Mouse (Mus musculus) skeletal muscle tissue, adult 2 months (tissue): ENCODE measurements around the gene Pla2g4c.
"Not testable (repeated sequence)": the region's sequence is repeated elsewhere in the genome, so short reads cannot be mapped to it uniquely, and the experiment has no call there.

Experiments
- DNase-seq: peaks from one replicate; pipeline ENCODE4 v3.0.0-alpha.2; 2012; ENCODE audit warnings: low read depth, low spot score

Gene Pla2g4c

DNA sequence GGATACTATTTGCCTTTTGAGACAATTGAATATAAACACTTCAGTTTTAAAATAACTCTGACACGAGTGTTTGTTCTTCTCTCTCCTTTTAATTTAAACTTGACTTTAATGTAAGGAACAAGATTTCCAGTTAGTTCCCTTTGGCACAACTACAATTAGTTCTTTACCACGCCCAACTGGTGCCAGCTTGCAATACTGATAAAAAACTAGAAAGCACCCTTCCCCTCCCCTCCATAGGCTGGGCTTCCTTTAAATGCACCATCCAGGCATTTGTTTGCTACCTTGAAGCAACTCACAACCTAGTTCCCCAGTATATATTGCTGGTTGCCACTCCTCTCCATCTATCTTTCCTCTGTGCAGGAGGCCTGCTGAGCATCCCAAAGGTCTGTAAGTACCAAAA is at the start of gene Pla2g4c:
Pla2g4c (plus strand) TSS at position 340 of the 400 bp plus-strand sequence.
- DNase-seq = no peak

DNA sequence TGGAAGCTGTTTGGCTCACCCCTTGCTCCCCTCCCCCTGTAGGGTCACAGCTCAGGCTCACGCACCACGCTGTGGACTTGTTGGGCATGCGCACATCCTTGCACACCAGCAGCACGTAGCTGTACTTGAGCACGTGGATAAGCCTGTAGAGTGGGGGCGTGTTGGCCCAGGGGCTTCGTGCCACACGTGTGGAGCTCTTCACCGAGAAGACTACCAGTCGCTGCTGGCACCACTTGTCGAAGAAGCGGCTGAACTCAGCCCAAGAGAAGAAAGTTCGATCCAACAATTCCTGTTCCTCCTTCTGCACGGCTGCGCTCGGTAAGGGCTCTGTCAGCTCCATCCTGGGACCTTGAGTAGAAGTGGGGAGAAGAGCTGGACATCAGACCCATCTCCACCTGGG is 47.4 kb upstream of the Pla2g4c start, which contains the start of gene Lig1:
Lig1 (plus strand) TSS at position 203 of the 400 bp plus-strand sequence.
- DNase-seq = no peak

DNA sequence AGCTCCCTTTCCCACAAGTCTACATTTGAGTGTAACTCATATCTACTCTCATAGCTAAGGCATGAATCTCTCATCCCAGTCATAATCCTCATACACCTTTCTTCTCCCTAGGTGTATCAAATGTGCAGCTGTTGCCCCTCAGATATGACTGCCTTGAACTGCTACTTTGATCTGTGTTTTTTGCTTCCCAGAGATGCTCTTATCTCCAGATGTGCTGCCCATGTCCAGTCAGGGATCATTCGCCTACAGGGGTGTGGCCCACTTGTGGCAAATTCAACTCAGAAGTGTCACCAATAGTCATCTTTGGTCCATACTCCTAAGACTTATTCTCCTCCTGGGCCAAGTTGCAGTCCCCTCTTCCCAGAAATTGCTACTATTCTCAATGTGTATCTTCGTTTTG is 46.6 kb upstream of the Pla2g4c start:
- DNase-seq = no peak

DNA sequence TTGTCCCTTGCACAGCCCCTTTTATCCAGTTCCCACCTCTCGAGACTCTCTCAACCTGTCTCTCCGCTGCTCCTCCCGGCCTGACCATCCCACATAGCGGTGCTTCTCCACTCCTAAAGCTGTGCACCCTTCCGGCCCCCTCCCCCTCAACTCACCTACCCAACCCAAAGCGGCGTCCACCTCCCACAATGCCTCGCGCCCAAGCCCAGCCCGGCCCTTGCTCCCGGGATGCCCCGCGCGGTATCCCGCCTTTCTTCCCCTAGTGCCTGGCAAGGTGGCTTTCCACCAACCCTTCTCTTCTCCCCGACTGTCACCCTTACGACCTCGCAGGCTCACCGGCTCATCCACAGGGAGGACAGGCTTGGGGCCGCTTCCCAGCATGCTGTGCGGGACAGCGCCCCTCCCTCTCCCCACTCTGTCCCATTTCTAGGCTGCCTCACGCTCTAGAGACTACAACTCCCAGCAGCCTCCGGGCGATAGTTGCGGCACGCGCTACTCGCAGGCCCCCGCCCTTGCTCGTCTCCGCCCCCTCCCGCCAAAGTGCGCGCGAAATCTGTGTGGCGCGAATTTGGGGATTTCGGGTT is 46.1 kb upstream of the Pla2g4c start, which contains the start of gene Zswim9:
Zswim9 (minus strand) TSS at position 414 of the 584 bp plus-strand sequence.
- peak; percentile 70 for DNase-seq

DNA sequence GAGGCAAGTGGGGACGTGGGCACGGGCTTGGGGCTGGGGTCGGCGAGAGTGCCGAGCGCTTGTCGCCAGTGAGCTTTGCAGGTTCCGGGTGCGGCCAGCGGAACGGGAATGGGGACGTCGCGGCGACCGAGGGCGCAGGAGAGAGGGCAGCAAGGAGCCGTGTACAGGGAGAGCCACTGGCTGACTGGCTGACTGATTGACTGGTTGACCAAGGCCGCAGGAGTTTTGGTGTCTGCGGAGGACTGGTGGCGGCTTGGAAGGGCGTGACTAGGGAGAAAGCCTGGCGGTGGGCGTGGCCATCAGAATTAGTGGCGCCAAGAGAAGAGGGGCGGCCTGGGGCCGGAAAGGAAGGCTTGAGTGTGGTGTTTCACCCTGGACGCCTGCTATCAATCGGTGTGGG is 45.5 kb upstream of the Pla2g4c start:
- not testable (repeated sequence) for DNase-seq

DNA sequence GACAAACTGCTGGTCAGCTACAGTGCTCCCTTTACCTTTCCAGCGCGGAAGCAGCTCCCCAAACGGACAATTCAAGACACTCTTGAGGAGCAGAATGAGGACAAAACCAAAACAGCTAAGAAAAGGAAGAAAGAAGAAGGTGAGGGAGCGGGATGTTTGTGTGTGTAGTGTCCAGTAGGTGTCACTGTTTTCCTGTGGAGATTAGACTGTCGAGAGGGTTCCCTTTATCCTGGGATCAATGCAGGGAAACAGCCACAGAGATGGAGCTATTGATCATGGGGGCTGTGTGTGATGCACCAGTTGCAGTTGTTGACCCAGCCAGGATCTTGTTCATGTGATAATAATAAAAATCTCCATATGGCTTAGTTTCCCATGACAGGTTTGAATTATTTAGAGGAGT is 35.8 kb upstream of the Pla2g4c start:
- no peak for DNase-seq

DNA sequence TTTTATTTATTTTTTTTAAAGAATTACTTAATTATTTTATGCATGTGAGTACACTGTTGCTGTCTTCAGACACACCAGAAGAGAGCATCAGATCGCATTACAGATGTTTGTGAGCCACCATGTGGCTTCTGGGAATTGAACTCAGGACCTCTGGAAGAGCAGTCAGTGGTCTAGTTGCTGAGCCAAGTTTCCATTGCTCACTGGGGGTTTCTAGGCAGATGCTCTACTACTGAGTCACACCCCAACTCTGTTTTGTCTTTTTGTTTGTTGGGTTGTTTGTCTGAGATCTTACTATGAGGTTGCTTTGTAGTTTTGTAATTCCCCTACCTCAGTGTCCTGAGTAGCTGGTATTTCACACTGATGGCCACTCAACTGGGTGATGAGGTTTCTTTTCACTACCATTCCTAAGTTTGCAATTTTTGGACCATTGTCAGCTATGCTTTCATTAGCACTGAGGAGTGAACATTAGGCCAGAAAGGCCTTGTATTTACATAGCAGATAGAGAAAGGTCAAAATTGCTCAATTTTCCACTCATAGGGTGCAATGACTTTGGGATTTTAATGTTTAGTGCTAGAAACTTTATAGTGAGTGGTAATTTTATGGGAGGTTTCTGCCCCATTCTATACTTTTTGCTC is 34.3 kb upstream of the Pla2g4c start:
- DNase-seq = no peak

DNA sequence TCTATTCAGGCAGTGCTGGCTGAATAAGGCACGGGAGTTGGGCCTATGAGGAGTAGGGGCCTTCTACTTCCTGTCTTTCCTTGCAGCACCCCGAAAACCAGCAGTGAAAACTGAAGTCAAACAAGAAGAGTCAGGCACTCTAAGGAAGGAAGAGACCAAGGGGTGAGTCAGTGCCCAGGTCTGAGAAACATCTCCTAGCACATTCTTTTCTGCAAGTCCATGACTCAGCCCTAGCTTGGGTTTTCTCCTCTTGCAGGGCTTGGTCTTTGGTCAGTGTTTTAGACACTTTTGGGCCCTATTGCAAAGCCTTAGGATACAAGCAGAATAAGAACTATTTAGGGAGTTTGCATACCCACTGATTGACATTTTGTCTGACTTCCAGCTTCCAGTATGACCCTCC is 33.1 kb upstream of the Pla2g4c start:
- no peak for DNase-seq

DNA sequence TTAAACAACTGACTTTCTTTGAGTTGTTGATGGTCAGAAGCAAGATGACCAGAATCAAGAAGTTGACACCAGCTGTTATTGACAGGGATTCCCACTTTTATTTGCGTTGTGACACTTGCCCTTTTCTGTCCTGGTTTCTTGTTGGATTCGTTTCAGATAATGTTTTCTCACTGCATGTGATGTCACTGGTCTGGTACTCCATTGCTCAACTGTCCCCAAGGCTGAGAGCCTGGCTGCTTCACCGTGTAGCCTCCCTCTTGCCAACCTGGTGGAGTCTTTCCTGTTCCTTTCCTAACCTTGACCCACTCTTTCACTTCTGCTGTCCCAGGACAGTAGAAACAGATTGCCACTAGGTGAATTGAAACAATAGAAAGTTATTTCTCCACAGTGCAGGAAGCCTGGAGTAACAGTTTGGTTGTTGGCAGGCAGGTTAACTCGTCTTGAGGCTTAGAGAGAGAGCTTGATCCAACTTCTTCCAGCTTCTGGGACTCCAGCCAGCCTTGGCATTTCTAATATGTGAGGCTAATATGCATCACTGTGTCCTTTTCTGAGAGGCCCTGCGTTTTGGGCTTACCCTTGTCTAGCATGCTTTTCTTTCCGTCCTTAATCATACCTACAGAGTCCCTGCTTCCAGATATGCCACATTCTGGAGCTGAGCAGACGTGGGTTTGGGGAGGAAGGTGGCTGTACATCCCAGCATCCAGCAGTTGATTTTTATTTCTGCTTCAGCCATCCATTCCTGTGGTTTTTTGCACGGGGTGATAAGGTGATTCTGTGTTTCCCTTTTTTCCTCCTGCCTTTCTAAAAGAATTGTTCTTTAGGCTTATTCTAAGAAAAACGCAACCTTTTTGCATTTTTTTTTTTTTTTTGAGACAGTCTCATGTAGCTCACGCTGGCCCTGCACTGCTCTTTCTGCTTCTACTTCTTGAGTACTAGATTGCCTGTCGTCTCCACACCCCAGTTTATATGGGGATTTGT is 30.3 kb upstream of the Pla2g4c start:
- DNase-seq = no peak

DNA sequence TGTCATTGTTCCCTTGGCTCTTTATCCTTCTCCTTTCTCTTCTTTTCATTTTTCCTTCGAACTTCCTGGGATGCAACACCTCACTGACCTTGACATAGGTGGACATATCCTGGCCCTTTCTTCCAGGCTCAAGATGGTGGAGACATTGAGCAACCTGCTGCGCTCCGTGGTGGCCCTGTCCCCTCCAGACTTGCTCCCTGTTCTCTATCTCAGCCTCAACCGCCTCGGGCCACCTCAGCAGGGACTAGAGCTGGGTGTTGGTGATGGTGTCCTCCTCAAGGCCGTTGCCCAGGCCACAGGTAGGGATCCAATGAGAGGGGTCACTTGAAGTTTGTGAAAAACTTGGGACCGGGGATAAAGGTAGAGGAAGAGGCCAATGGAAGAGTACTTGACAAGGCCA is 29.2 kb upstream of the Pla2g4c start:
- no peak for DNase-seq

DNA sequence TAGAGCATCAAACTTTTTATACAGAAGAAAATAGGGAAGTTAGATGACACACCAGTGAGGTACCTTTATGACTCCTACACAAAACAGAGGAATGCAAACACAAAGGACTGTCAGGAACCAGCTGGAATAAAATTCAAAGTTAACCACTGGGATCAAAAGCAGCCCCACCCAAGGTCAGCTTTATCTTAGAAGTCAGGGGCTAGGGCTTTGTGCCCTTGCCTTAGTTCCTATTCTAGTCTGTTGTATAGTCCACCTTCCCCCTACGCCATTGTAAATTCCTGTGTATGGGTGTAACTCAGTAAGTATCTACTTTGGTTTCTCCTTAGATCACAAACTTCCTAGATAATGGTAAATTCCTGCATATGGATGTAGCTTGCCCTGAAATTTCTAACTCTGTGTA is 26.8 kb upstream of the Pla2g4c start:
- no peak for DNase-seq

DNA sequence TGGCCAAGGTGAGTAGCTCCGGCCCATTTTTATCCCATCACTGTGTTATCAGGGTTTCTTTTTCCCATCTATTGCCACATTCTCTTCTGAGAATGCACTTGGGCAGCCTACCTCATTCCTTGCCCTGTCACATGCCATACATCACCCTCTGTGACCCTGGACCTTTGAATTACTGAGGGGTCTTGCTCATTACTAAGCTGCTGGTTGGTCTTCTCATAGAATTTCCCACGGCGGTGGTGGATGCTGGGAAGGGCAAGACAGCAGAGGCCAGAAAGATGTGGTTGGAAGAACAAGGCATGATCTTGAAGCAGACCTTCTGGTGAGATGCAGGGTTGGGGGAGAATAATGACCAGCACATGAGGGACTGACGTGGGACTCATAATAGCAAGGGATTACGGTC is 25.6 kb upstream of the Pla2g4c start:
- no peak for DNase-seq

DNA sequence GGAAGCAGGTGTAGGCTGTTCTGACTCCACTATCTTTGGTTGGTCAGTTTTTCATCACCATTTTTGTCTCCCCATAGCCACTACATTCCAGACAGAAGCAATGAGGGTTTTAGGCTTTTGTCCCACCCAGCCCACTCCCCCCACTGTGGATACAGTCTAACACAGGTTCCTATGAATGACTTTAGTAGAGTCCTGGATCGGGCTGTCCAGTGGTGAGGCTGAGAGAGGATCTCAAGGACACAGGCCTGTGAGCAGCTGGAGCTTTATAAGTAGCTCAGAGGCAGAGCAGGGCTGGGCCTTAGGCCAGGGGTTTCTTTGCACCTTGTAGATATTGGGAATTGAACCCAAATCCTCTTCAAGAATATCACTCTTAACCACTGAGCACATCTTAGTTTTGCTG is 22.8 kb upstream of the Pla2g4c start:
- no peak for DNase-seq

DNA sequence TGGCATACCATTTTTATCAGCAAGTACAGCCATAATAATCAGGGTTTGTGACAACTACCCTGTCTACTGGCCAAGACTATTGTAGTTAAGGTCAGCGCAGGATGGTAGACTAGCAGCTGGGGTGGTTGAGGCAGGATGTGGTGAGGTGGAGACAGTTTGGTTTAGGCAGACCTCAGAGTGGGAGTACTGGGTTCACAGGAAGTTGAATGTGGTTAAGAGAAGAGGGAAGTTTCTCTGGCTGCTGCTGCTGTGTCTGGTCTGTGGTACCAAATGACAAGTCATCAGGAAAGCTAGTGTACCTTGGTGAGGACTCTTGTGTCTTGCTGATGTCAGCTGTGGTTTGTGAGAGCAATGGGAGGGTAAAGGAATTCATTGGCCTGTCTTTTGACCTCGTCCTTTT is 21.7 kb upstream of the Pla2g4c start:
- peak; percentile 18 for DNase-seq

DNA sequence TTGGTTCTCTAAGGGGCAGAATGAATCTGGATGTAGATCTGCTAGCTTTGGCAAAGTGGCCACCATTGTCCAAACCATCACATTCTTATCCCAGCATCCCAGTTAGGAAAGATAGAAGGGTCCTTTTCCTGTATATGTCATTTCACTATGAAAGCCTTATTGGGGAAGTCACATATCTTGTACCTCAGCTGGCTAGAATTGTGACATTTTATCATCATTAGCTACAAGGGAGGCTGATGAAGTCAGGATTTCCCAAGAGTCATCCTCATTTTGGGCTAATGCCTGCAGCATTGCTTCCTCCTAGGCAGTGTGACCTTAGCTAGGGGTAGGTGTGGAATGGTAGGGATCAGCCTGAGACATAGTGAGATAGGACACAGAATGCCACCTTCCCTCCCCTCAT is 21.1 kb upstream of the Pla2g4c start:
- DNase-seq = no peak

DNA sequence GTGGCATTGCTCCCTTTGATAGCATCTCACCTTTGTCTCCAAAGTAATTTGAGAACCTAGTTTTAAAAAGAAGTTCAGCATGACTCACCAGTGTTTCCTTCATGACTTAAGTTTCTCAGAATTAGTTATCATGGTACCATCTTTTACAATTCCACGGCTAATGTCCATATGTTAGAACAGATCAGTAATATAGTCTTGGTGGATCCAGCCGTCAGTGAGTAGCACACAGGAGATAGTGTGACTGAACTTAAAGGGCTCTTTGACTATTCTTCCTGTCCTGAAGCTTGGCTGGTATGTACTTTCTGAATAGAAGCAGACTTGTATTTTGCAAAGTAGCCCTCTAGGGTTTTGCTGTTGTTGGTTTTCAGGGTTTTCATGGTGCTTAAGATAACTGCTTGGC is 15.0 kb upstream of the Pla2g4c start:
- DNase-seq = no peak

DNA sequence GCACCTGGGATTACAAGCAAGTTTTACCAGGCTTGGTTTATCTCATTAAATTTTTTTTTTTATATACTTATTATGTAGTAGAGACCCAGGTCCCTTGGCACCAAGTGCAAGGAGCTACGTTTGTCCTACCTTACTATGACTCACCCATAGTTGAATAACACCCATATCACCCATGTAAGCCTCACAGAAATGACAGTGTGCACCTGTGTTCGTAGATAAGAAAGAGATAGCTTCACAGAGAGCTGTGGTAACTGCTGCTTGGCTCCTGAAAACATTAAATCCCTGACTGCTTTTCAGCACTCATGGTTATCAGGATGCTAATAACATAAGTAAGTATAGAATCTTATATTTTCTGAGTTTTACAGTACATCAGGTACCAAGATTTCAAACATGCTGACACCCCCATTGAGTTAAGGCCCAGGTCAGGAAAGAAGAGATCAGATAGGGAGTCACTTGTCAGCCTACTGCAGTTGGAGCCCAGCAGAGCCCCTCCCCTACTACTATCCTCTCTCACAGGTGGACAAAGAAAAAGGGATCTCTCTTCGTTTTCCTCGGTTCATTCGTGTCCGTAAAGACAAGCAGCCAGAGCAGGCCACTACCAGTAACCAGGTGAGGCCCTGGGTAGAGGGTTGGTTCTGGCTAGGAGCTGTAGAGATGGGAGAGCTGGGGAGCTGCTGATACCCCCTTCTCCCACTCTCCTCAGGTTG is 13.8 kb upstream of the Pla2g4c start:
- DNase-seq = no peak

DNA sequence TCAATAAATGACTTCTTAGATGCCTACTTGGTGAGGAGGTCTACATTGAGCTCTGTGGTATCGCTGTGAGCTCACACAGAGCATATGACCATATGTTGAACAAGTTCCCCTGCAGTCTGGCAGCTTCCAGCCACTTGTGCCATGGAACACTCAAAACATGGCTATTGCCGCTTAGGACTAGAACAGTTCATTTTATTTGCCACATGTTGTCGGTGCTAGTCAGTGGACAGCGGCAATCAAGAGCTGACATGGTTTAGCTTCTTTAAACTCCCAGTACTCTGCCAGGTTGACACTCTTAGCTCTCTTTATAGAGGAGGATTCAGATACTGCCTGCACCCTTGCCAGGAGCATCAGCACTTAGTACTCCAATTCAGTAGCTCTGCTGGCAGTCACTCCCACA is 13.1 kb upstream of the Pla2g4c start:
- no peak for DNase-seq

DNA sequence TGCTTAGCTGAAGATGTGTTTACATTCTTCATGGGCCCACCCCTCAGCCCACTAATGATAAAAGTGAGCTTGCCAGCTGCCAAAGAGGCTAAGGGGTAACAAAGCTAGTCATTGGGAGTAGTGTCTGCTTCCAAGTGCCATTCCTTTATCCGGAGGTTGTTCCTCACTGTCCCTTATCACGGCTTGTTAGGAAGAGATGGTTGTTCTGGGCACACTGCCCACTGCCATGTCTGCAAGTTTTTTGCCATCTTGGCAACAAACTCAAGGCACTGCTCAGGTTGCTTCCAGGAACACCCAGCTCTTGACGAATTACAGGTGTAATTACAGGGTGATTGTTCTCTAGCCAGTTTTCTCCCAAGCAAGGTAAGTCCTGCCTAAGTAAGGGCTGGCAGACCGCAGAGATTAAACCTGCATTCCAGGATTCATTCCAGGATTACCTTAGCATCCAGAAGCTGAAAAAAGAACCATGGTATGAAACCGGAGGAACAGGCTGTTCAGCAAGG is 10.3 kb upstream of the Pla2g4c start:
- peak; percentile 28 for DNase-seq

DNA sequence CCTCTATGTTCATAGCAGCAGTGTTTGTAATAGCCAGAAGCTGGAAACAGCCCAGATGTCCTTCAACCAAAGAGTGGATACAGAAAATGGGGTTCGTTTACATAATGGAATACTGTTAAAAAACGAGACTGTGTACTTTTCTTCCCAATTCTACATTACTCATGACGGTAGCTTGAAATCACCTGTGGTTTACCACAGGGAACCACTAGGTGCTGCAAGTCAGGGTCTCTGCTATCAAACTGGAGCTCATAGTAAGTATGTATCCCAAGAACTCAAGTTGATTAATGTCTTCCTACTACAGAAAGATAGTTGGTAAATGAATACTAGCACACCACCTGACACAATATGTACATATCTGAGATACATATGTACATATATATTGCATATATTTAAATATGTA is 3.0 kb upstream of the Pla2g4c start:
- DNase-seq = no peak

DNA sequence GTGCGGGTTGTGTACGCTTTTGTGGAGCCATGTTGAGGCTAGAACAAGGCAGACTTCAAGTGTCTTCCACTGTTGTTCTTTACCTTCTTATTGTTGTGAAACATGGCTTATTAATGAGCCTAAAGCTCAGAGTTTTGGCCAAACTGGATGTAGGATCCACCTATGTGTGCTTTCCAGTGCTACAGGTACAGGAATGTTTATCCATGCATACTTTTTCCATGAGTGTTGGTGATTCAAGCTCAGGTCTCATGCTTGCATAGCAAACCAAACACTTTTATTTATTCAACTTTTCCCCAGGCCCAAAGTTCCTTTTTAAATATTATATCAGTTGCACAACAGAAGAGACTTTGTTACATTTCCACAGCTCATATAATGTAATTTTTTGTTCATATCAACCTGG is 6.1 kb downstream of the Pla2g4c start:
- DNase-seq = no peak

DNA sequence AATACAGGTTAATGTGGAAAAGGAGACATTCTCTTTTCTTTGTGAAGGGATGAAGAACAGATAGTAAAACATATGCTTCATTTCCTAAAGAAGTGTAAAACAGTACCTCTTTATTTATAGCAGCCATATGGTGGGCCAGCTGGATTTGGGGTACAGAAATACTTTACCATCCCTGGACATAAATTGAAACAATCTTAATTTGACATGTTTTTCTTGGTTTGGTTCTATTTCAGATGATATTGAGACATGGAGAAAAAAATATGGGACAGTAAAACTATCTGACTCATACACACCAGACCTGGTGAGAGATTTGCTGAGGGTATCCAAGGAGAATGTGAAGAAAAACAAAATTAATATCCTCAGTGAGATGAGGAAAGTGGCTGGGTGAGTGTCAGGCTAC is 31.5 kb downstream of the Pla2g4c start:
- DNase-seq = no peak
